Mouse (Mus musculus): ENCODE results near the gene Arhgdig. TPM values are rescaled to one million over a fixed set of nuclear protein-coding genes. Genes with fewer than 3 reads are reported as not detected.

The Arhgdig gene
- polyA plus RNA-seq, 1 experiment from 2014 or later: 6.4 TPM

- H3K9ac ChIP-seq (replicated peaks; ENCODE audit: low read length): no peak overlapping the region
- 0 out of 2 replicates have a peak, but pooled peaks cover 5% of the 10 kb centered on the region for H3K36me3 ChIP-seq (ENCODE audit: insufficient read depth, low read length)
- no peaks in the 10 kb centered on the region for H3K9me3 ChIP-seq (ENCODE audit: low read length)
- no peak overlapping the region for H3K4me3 ChIP-seq (ENCODE audit: low read length)
- no peaks in the 10 kb centered on the region for H3K27me3 ChIP-seq (ENCODE audit: insufficient read depth, low read length)
- no peak overlapping the region for H3K27ac ChIP-seq (ENCODE audit: low read length)
- ATAC-seq (ENCODE audit: low FRiP score, low TSS enrichment): no peak
- no peak overlapping the region for H3K4me2 ChIP-seq (replicated peaks; ENCODE audit: low read depth, low read length)
- no peaks in the 10 kb centered on the region for H3K4me1 ChIP-seq (ENCODE audit: insufficient read depth, low read length)
- 86% methylated on average over 7 of the region's 7 CpGs for WGBS
Measured at GRCm38 (mm10) chr17:26212241-26212640, 4.7 kb upstream of the Arhgdig start.

- ATAC-seq (ENCODE audit: low FRiP score, low TSS enrichment): no peak
- H3K4me1 ChIP-seq (ENCODE audit: insufficient read depth, low read length): peaks cover 22% of the 10 kb centered on the region
- H3K27me3 ChIP-seq (ENCODE audit: insufficient read depth, low read length): peaks cover 25% of the 10 kb centered on the region
- no peaks in the 10 kb centered on the region for H3K9me3 ChIP-seq (ENCODE audit: low read length)
- H3K36me3 ChIP-seq (ENCODE audit: insufficient read depth, low read length): no peaks in the 10 kb centered on the region
- no peak overlapping the region for H3K9ac ChIP-seq (replicated peaks; ENCODE audit: low read length)
- H3K4me2 ChIP-seq (replicated peaks; ENCODE audit: low read depth, low read length): no peak overlapping the region
- WGBS: 67% methylated on average over 1 of the region's 1 CpGs
- H3K4me3 ChIP-seq (ENCODE audit: low read length): no peak overlapping the region
- no peak overlapping the region for H3K27ac ChIP-seq (ENCODE audit: low read length)
Measured at GRCm38 (mm10) chr17:26206392-26206791, 1.2 kb downstream of the Arhgdig start.

DNA sequence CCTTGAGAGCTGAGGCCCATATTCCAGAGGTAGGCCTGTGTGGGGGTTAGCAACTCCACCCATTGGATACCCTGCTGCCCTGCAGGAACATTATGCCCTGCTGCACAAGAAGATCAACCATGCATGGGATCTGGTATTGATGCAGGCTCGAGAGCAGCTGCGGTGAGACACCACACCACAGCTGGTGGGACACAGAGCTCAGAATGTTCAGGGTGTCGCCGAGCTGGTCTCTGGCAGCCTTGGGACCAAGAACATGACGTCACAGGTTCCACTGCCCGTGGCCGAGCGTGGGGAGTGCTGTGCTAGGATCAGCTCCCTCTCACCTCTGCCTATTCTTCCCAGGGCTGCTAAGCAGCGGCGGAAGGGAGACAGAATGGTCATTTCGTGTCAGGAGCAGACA is 2.8 kb downstream of the Arhgdig start:
- WGBS: 15% methylated on average over 11 of the region's 11 CpGs
- no peak overlapping the region for H3K4me2 ChIP-seq (replicated peaks; ENCODE audit: low read depth, low read length)
- peaks cover 42% of the 10 kb centered on the region for H3K27me3 ChIP-seq (ENCODE audit: insufficient read depth, low read length)
- no peak overlapping the region for H3K4me3 ChIP-seq (ENCODE audit: low read length)
- H3K9me3 ChIP-seq (ENCODE audit: low read length): no peaks in the 10 kb centered on the region
- H3K9ac ChIP-seq (replicated peaks; ENCODE audit: low read length): no peak overlapping the region
- no peaks in the 10 kb centered on the region for H3K36me3 ChIP-seq (ENCODE audit: insufficient read depth, low read length)
- peaks cover 27% of the 10 kb centered on the region for H3K4me1 ChIP-seq (ENCODE audit: insufficient read depth, low read length)
- H3K27ac ChIP-seq (ENCODE audit: low read length): no peak overlapping the region
- ATAC-seq (ENCODE audit: low FRiP score, low TSS enrichment): no peak

- Histone ChIP-seq H3K9me3 (ENCODE audit: low read length) (no peaks in the 10 kb centered on the region), H3K4me1 (ENCODE audit: insufficient read depth, low read length) (peaks cover 27% of the 10 kb centered on the region), H3K27ac (ENCODE audit: low read length) (no peak overlapping the region), H3K4me2 (replicated peaks; ENCODE audit: low read depth, low read length) (peak overlapping the region; percentile 91), H3K9ac (replicated peaks; ENCODE audit: low read length) (peak overlapping the region; percentile 48), H3K4me3 (ENCODE audit: low read length) (peak overlapping the region; percentile 53), H3K36me3 (ENCODE audit: insufficient read depth, low read length) (no peaks in the 10 kb centered on the region), H3K27me3 (ENCODE audit: insufficient read depth, low read length) (peaks cover 42% of the 10 kb centered on the region)
- peak; percentile 12; the same call in 1 of the 2 replicates for ATAC-seq (ENCODE audit: low FRiP score, low TSS enrichment)
- WGBS: 2% methylated on average over 30 of the region's 30 CpGs
Measured at GRCm38 (mm10) chr17:26203321-26203811, 4.2 kb downstream of the Arhgdig start.

- peaks cover 42% of the 10 kb centered on the region for H3K27me3 ChIP-seq (ENCODE audit: insufficient read depth, low read length)
- ATAC-seq (ENCODE audit: low FRiP score, low TSS enrichment): 0 out of 2 replicates have a peak, but pooled peaks have one; percentile 6
- H3K27ac ChIP-seq (ENCODE audit: low read length): no peak within 1 kb of the TSS
- peak within 1 kb of the TSS; percentile 48 for H3K9ac ChIP-seq (replicated peaks; ENCODE audit: low read length)
- H3K4me1 ChIP-seq (ENCODE audit: insufficient read depth, low read length): peaks cover 27% of the 10 kb centered on the region
- WGBS: 2% methylated on average over 22 of the region's 22 CpGs
- H3K4me2 ChIP-seq (replicated peaks; ENCODE audit: low read depth, low read length): peak within 1 kb of the TSS; percentile 91
- H3K9me3 ChIP-seq (ENCODE audit: low read length): no peaks in the 10 kb centered on the region
- peaks cover 4% of the 10 kb centered on the region; the same call in 1 of the 2 replicates for H3K36me3 ChIP-seq (ENCODE audit: insufficient read depth, low read length)
- H3K4me3 ChIP-seq (ENCODE audit: low read length): peak within 1 kb of the TSS; percentile 53
Measured at GRCm38 (mm10) chr17:26202737-26203136, 4.8 kb downstream of the Arhgdig start, which contains the start of gene Rgs11. TSS of gene Rgs11 (plus strand) at chr17:26202951.

- H3K9me3 ChIP-seq (ENCODE audit: low read length): no peaks in the 10 kb centered on the region
- peaks cover 10% of the 10 kb centered on the region; the same call in 1 of the 2 replicates for H3K36me3 ChIP-seq (ENCODE audit: insufficient read depth, low read length)
- peaks cover 27% of the 10 kb centered on the region for H3K4me1 ChIP-seq (ENCODE audit: insufficient read depth, low read length)
- peaks cover 42% of the 10 kb centered on the region for H3K27me3 ChIP-seq (ENCODE audit: insufficient read depth, low read length)
- H3K27ac ChIP-seq (ENCODE audit: low read length): no peak overlapping the region
- H3K4me2 ChIP-seq (replicated peaks; ENCODE audit: low read depth, low read length): no peak overlapping the region
- no peak overlapping the region for H3K4me3 ChIP-seq (ENCODE audit: low read length)
- ATAC-seq (ENCODE audit: low FRiP score, low TSS enrichment): no peak
- H3K9ac ChIP-seq (replicated peaks; ENCODE audit: low read length): no peak overlapping the region
Measured at GRCm38 (mm10) chr17:26201998-26202397, 5.6 kb downstream of the Arhgdig start.

- H3K4me1 ChIP-seq (ENCODE audit: insufficient read depth, low read length): peaks cover 27% of the 10 kb centered on the region
- H3K4me3 ChIP-seq (ENCODE audit: low read length): peak overlapping the region; percentile 60
- no peaks in the 10 kb centered on the region for H3K9me3 ChIP-seq (ENCODE audit: low read length)
- H3K36me3 ChIP-seq (ENCODE audit: insufficient read depth, low read length): peaks cover 18% of the 10 kb centered on the region
- peak; percentile 58 for ATAC-seq (ENCODE audit: low FRiP score, low TSS enrichment)
- peak overlapping the region; percentile 69 for H3K9ac ChIP-seq (replicated peaks; ENCODE audit: low read length)
- WGBS: 2% methylated on average over 56 of the region's 92 CpGs
- no peak overlapping the region for H3K27ac ChIP-seq (ENCODE audit: low read length)
- H3K4me2 ChIP-seq (replicated peaks; ENCODE audit: low read depth, low read length): peak overlapping the region; percentile 97
- peaks cover 42% of the 10 kb centered on the region for H3K27me3 ChIP-seq (ENCODE audit: insufficient read depth, low read length)
Measured at GRCm38 (mm10) chr17:26200831-26201705, 6.5 kb downstream of the Arhgdig start.

GRCm38 (mm10) chr17:26198892-26199291 is 8.7 kb downstream of the Arhgdig start, which contains the start of gene Pdia2:
TSS of gene Pdia2 (minus strand) at chr17:26199087.
- ATAC-seq (ENCODE audit: low FRiP score, low TSS enrichment): no peak
- WGBS: 79% methylated on average over 4 of the region's 4 CpGs
- Histone ChIP-seq H3K27ac (ENCODE audit: low read length) (no peak within 1 kb of the TSS), H3K9ac (replicated peaks; ENCODE audit: low read length) (no peak within 1 kb of the TSS), H3K27me3 (ENCODE audit: insufficient read depth, low read length) (peaks cover 39% of the 10 kb centered on the region), H3K9me3 (ENCODE audit: low read length) (no peaks in the 10 kb centered on the region), H3K4me2 (replicated peaks; ENCODE audit: low read depth, low read length) (no peak within 1 kb of the TSS), H3K4me3 (ENCODE audit: low read length) (no peak within 1 kb of the TSS), H3K36me3 (ENCODE audit: insufficient read depth, low read length) (peaks cover 37% of the 10 kb centered on the region), H3K4me1 (ENCODE audit: insufficient read depth, low read length) (peaks cover 19% of the 10 kb centered on the region)

DNA sequence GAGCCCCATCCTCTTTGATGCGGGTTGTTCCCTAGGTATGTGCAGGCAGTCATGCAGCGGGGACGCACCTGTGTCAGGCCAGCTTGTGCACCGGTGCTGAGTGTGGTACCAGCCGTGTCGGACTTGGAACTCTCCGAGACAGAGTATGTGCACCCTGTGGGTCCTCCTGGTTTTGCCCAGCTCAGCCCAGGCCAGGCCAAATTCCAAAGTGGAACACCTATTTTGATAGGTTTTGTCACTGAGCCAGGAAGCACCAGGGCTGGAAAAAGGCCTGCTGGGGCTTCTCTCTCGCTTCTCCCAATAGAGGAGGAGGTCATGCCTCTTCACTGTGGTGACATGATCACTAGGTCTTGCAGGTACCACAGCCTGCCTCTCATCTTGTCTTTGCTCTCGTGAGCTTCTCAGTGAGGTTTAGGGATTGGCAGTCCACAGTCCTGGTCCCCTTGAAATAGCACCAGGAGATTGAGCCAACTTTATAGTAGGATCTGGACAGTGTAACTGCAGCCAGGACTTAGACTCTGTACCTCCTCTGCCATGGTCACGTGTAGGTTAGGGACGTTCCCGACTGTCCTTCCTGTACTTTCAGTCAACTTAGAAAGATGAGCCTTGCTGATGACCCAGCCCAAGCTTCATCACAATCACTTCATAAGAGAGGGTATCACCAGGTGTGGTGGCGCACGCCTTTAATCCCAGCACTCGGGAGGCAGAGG is 14.9 kb downstream of the Arhgdig start:
- Histone ChIP-seq H3K4me3 (ENCODE audit: low read length) (no peak overlapping the region), H3K27ac (ENCODE audit: low read length) (no peak overlapping the region), H3K4me2 (replicated peaks; ENCODE audit: low read depth, low read length) (no peak overlapping the region), H3K36me3 (ENCODE audit: insufficient read depth, low read length) (peaks cover 85% of the 10 kb centered on the region), H3K9me3 (ENCODE audit: low read length) (no peaks in the 10 kb centered on the region), H3K27me3 (ENCODE audit: insufficient read depth, low read length) (no peaks in the 10 kb centered on the region), H3K4me1 (ENCODE audit: insufficient read depth, low read length) (no peaks in the 10 kb centered on the region), H3K9ac (replicated peaks; ENCODE audit: low read length) (no peak overlapping the region)
- WGBS: 94% methylated on average over 15 of the region's 15 CpGs
- ATAC-seq (ENCODE audit: low FRiP score, low TSS enrichment): no peak

Data from kidney, embryonic 16.5 days (tissue).